Mouse (Mus musculus) G1E-ER4 (cell line): ENCODE data around the gene B9d2. TPM values are rescaled to one million over a fixed set of nuclear protein-coding genes. Genes with fewer than 3 reads are reported as not detected.

Source experiments
- GATA1 ChIP-seq: IDR thresholded peaks from one replicate; pipeline ENCODE4 v1.8.0; 2012; ENCODE audit warnings: low read length, inconsistent platforms
- polyA plus RNA-seq: library from polyadenylated mRNA; stranded (reverse); fragments of >175 nt; gene quantifications from 2 replicates; pipeline ENCODE4 v1.2.3, GENCODE M21; 2012

Gene B9d2
- polyA plus RNA-seq, 1 experiment: 125 TPM

GRCm38 (mm10) chr7:25709961-25710360, 29.4 kb downstream of the B9d2 start:
- no peak for TF ChIP-seq GATA1

GRCm38 (mm10) chr7:25710519-25711130, 30.0 kb downstream of the B9d2 start:
- TF ChIP-seq GATA1: no peak

- no peak for TF ChIP-seq GATA1
Measured at GRCm38 (mm10) chr7:25711165-25711564, 30.6 kb downstream of the B9d2 start.

- no peak for TF ChIP-seq GATA1
Measured at GRCm38 (mm10) chr7:25711731-25712197, 31.2 kb downstream of the B9d2 start.

GRCm38 (mm10) chr7:25712801-25713200, 32.2 kb downstream of the B9d2 start:
- no peak for TF ChIP-seq GATA1

DNA sequence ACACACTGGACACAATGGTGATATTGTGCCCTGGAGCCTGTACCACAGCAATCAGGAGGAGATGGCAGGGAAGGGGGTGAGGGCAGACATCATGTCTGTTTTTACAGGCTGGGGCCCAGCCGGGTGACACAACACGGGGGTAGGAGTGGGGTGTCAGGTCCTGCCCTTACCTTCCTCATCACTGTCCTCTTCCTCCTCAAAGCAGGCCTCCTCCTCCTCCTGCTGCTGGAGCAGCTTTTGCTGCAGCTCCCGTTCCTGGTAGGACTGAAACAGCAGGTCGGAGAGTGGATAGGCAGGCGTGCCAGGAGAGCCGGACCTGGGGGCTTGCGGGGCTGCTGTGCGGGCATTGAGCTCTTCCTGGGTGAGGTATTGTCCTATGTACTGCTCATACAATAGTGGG, 34.0 kb downstream of the B9d2 start:
- TF ChIP-seq GATA1: no peak

DNA sequence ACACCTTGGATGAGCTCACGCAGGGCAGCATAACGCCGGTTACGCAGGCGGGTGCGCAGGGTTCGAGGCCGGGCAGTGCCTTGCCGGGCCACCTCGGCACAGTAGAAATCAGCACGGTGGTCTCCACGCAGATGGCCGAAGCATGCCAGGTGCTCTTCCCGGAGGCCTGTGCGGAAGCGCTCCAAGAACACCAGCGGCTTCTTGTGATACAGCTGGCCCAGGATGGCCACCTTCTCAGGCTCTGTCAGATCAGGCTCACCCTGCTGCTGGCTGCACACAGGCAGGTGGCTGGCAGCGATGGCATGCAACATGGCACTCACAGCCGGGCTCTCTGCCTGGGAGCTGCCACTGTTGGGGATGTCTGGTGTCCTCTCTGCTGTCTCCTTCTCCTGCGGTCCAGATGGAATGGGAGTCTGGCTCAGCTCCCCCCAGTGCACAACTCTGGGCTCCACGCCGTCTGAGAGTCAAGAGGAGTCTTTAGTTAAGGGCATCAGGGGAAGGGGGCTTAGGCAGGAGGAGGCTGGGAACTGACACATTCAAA, 35.2 kb downstream of the B9d2 start:
- no peak for TF ChIP-seq GATA1

DNA sequence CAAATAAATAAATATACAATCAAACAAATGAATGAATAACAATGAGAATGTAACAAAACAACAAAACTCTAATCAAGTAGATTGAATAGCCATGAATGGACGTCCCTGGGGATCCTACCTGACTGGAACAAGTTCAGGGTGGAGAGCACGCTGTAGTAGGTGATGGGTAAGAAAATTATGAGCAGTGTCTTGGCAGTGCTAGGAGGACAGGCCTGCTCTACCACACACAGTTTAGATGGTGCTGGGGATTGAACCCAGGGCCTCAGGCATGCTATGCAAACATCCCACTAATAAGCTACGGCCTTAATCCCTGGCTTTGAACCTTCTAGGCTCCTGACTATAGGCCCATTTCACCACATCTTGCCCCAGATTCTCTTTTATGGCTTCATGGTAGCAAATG, 36.9 kb downstream of the B9d2 start:
- TF ChIP-seq GATA1: no peak

DNA sequence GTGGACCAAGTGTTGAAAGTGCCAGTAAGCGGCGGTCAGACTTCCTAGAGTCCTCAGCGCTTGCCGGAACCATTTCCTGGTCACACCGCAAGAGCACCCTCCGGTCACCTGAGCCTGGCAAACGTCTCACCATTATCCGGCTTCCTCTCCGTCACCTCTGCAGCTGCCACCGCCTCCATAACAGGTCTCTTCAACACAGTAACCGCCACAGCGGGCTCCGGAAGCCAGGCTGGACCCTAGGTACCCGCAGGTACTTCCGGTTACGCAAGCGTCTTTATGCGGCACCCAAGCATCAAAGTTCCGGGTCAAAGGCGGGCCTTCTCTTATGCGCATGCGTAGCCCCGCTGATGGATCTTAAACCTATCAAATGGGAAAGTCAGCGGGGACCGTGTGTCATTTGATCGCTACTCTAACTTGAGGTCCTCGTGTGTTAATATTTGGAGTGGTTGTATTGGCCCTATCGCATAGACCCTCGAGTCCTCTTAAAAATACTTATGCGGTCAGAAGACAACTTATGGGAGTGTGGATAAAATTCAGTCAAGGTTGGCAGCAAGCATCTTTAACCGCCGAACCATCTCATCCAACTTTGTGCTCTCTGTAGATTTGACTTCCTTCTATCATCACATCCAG, 38.3 kb downstream of the B9d2 start, which contains the start of gene Ccdc97:
Gene Ccdc97 (minus strand): TSS at position 301 of the 630 bp plus-strand sequence.
- TF ChIP-seq GATA1: no peak

DNA sequence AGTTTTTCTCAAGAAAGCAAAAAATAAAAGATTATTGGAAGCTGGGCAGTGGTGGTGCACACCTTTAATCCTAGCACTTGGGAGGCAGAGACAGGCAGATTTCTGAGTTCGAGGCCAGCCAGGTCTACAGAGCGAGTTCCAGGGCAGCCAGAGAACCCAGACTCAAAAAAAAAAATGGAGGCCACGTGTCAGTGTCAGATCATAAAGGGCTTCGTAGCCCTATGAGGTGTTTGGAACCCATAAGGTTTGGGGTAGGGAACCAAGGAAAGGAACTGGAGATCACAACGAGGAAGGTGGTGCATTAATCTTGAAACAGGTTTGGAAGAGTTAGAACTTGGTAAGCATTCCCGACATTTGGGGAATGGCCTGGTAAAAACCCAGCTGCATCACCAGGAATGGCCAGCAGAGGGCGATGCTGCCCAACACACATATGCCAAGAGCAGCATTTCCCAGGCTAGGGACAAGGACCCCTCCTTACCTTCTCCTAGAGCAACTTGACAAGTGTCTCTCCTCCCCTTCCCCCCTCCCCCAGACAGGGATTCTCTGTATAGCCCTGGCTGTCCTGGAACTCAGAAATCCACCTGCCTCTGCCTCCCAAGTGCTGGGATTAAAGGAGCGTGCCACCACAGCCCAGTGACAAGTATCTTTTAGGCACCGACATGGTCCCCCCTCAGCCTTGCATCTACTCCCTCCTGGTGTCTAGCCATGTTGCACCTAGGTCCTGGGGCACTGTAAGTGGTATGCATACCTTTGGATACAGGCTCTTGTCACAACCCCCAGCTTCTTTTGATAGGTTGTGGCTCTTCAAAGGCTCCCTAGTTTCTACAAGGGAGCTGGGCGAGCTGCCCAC, 39.4 kb downstream of the B9d2 start:
- TF ChIP-seq GATA1: no peak

- TF ChIP-seq GATA1: no peak
Measured at GRCm38 (mm10) chr7:25720760-25721159, 40.2 kb downstream of the B9d2 start.

GRCm38 (mm10) chr7:25725886-25726285, 45.3 kb downstream of the B9d2 start:
- no peak for TF ChIP-seq GATA1

GRCm38 (mm10) chr7:25727800-25728199, 47.2 kb downstream of the B9d2 start:
- TF ChIP-seq GATA1: no peak

DNA sequence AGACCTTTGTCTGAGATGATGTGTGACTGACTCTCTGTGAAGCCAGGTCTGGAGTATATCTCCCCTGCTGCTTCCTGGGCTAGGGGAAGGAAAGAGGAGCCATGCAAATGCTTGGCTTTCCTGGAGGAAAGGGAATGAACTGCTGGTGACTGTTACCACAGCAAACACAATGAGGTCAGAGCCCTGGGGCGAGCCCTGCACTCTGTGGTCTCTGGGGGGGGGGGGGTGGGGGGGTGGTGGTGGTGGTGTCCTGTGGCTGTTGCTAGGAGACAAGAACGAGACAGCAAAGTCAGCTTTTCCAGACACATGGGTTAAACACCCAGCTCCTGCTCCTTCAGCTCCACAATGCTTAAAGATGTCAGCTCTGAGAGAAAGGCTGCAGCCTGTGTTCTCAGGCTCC, 48.8 kb downstream of the B9d2 start:
- TF ChIP-seq GATA1: no peak

- no peak for TF ChIP-seq GATA1
Measured at GRCm38 (mm10) chr7:25729862-25730261, 49.3 kb downstream of the B9d2 start.
